Mouse (Mus musculus) skeletal muscle tissue, postnatal 0 days (tissue): ENCODE measurements around the gene Slc6a18. TPM values are rescaled to one million over a fixed set of nuclear protein-coding genes. Genes with fewer than 3 reads are reported as not detected.

Source experiments
- polyA plus RNA-seq: library from polyadenylated mRNA; unstranded; fragments of >200 nt; fragmentation: Nextera tagmentation; extraction: Ambion mirVana; gene quantifications from 2 replicates; pipeline ENCODE4 v1.2.1, GENCODE M21; 2015

Slc6a18 gene
- polyA plus RNA-seq, result 0.18 and 1.2 TPM in 2 replicates

GRCm38 (mm10) chr13:73677853-73678252 is at the start of gene Slc6a18:
Slc6a18 (minus strand) TSS chr13:73678023.

GRCm38 (mm10) chr13:73704694-73705325 is 27.0 kb upstream of the Slc6a18 start, which contains the start of gene Slc6a19:
Slc6a19 (minus strand) TSS chr13:73704865.

GRCm38 (mm10) chr13:73626745-73627549 is 50.9 kb downstream of the Slc6a18 start, which contains the start of gene Tert:
Tert (plus strand) TSS chr13:73626911.

Other genes with a start within 250 kb of the Slc6a18 start
- 10.7 and 10.8 TPM in 2 replicates for gene Lpcat1, start 210.8 kb downstream of the Slc6a18 start, polyA plus RNA-seq
- not detected in 2 replicates for gene Slc6a3, start 141.3 kb downstream of the Slc6a18 start, polyA plus RNA-seq
- gene Clptm1l, start 74.0 kb downstream of the Slc6a18 start, polyA plus RNA-seq, result 46.3 and 56.3 TPM in 2 replicates
- 0.13 and 0.23 TPM in 2 replicates for gene Tert, start 51.1 kb downstream of the Slc6a18 start, polyA plus RNA-seq
- 0.06 and 0.19 TPM in 2 replicates for gene Slc6a19, start 26.8 kb upstream of the Slc6a18 start, polyA plus RNA-seq
- 4.8 and 5.1 TPM in 2 replicates for gene Slc12a7, start 55.1 kb upstream of the Slc6a18 start, polyA plus RNA-seq
- 1.6 and 1.7 TPM in 2 replicates for gene Nkd2, start 169.6 kb upstream of the Slc6a18 start, polyA plus RNA-seq